Mouse (Mus musculus) erythroblast, adult 5-6 weeks (primary cell): ENCODE results near the gene Ift140. TPM values are rescaled to one million over a fixed set of nuclear protein-coding genes. Genes with fewer than 3 reads are reported as not detected.

Experiments
- ATAC-seq: replicated peaks from 2 replicates; pipeline ENCODE4 v1.8.0; 2016; ENCODE audit warnings: moderate number of reproducible peaks, mild to moderate bottlenecking, moderate TSS enrichment, inconsistent platforms; ENCODE audit not compliant: poor library complexity, low FRiP score, severe bottlenecking
- total RNA-seq, 2 experiments: library from RNA; stranded (forward) in 1 of 2; stranded (reverse) in 1 of 2; fragments of 150-400 nt in 1 of 2; fragments of 200-764, 138-1000 nt in 1 of 2; gene quantifications; 2 replicates each; pipeline versions ENCODE4 v1.2.3 to v1.2.4; 2015 to 2017; ENCODE audit warnings: low replicate concordance in 2 of 2

Ift140 gene
- total RNA-seq, 2 experiments from 2014 or later: 62.3 to 187 TPM

- no peak for ATAC-seq
Observed at GRCm38 (mm10) chr17:25112423-25112810, 96.5 kb downstream of the Ift140 start.

- ATAC-seq: peak; percentile 75
Observed at GRCm38 (mm10) chr17:25114908-25115645, 99.2 kb downstream of the Ift140 start.

DNA sequence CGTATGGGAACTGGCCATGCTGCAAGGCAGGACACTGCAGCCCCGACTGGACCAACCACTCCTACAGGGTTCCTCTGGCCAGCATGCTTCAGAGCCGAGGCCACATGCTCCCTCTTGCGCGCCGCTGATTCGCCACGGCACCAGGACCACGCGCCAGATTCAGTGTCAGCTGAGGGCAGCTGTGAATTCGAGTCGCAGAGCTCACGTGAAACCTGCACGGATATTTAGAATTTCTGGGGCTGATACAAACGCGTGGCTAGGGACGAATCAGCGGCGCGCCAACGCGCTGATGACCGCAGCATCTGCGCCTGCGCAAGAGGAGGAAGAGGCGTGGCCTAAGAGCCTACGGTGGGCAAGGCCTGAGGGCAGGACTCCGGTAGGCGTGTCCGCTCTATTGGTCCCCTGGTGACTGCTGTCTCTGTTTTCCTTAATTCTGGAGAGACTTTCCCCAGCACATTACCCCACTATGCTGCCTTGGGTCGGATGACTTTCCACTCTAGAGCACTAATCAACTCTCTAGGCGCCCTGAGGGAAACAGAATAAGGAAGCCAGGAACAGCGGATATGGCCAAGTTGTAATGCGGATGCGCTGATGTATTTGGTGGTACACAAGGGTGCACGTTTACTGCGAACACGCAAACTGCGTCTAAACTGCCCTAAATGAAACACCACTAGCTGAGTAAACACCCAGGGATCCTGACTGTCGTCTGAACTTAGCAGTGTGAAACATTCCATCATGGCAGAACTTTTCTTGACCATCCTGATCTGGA is 100.0 kb downstream of the Ift140 start, which contains the start of gene Telo2:
TSS of gene Telo2 (minus strand) at position 304 of the 769 bp plus-strand sequence.
- ATAC-seq: peak; percentile 94

GRCm38 (mm10) chr17:25117263-25117662 is 101.4 kb downstream of the Ift140 start:
- no peak for ATAC-seq

- no peak for ATAC-seq
Observed at GRCm38 (mm10) chr17:25120406-25120805, 104.5 kb downstream of the Ift140 start, which contains the start of gene Ptx4. TSS of gene Ptx4 (plus strand) at chr17:25120760.

GRCm38 (mm10) chr17:25123979-25124378 is 108.1 kb downstream of the Ift140 start:
- 0 out of 2 replicates have a peak, but pooled peaks have one; percentile 26 for ATAC-seq

GRCm38 (mm10) chr17:25125442-25126060 is 109.7 kb downstream of the Ift140 start:
- 0 out of 2 replicates have a peak, but pooled peaks have one; percentile 30 for ATAC-seq

- ATAC-seq: peak; percentile 85
Observed at GRCm38 (mm10) chr17:25127079-25127478, 111.2 kb downstream of the Ift140 start.

DNA sequence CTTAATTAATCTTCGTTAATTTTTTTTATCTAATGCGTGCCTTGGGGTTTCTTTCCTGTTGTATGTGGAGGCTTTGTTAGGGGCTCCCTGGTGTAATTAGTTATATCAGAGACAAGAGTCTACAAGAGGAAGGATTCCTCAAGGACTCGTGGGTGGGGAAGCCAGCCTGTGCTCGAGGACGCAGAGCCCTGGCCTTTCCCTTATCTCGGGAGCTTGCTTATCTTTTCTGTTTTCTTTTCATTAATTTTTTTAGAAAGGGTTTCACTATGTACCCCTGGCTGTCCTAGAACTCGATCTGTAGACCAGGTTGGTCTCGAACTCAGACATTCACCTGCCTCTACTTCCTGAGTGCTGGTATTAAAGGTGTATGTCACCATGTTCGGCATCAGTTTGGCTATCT is 111.8 kb downstream of the Ift140 start:
- peak; percentile 42 for ATAC-seq

DNA sequence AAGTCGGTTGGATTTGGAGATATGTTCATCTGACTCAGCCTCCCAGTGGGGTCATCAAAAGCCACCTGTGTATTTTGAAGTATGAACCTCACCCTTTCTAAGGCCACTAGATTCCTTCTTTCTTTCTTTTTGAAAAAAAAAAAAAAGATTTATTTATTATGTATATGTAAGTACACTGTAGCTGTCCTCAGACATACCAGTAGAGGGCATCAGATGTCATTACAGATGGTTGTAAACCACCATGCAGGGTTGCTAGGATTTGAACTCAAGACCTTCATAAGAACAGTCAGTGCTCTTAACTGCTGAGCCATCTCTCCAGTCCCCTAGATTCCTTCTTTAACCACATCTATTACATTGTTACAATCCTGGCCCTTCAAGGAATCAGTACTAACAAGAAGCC is 114.2 kb downstream of the Ift140 start:
- no peak for ATAC-seq

DNA sequence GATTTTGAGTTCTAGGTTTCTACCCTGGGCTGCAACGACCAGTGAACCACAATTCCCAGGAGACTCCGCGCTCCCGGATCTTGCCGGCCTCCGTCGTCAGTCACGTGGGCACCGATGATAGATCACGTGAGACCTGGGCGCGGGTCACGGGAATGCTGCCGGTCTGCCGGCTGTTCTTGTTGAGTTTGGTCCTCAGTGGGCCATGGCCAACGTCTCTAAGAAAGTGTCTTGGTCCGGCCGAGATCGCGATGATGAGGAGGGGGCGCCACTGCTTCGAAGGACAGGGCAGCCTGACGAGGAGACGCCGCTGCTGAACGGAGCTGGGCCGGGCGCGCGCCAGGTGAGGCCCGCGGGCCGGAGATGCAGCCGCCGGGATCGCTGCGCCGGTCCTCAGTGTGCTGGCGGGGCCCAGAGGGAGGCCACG is 117.4 kb downstream of the Ift140 start, which contains the start of gene Clcn7:
TSS of gene Clcn7 (plus strand) at position 117 of the 424 bp plus-strand sequence.
- peak; percentile 98 for ATAC-seq

DNA sequence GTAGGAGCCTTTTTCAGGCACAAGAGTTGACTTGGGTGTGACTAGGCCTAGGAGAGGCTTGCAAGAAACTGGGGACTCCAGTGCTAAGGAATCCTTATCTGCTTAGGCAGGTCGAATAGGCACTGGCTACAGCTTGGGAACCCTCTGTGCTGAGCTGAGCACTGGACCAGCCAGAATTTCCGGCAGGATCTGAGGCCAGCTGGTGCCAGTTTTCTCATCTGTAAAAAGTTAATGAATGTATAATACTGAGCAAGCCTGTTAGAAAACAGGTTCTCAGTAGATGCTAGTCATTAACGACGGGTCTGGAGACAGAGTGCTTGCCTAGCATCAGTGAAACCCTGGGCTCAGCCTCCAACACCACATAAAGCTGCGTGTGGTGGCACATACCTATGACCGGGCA is 119.7 kb downstream of the Ift140 start:
- ATAC-seq: no peak

GRCm38 (mm10) chr17:25138803-25139202 is 122.9 kb downstream of the Ift140 start:
- ATAC-seq: no peak

DNA sequence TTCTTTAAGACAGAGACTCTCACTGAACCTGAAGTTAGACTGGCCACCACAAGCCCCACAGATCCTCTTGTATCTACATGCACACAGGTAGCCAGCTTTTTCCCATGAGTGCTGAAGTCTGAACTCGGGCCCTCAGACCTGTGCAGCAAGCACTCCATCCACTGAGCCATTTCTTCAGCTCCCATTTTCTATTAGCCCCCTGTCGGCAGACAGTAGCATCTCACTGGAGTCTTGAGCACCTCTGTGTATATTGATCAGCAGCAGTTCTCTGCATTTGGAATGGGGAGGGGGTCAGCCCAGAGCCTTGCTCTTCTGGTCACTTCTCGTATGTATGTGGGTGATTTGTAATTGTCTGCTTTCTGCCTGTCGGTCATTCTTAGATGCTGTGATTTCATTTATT is 124.1 kb downstream of the Ift140 start:
- ATAC-seq: peak; percentile 60; the same call in 1 of the 2 replicates

Other genes starting within 250 kb of the Ift140 start
- not detected in 2 replicates for gene Meiob, start 211.8 kb upstream of the Ift140 start, total RNA-seq (2015; ENCODE audit: low replicate concordance)
- gene Meiob, start 211.8 kb upstream of the Ift140 start, total RNA-seq (2017; ENCODE audit: low replicate concordance): not detected in 2 replicates
- gene Hagh, start 175.9 kb upstream of the Ift140 start, total RNA-seq (2015; ENCODE audit: low replicate concordance): 191 and 222 TPM in 2 replicates
- gene Hagh, start 175.9 kb upstream of the Ift140 start, total RNA-seq (2017; ENCODE audit: low replicate concordance): 223 and 230 TPM in 2 replicates
- 58.0 and 66.9 TPM in 2 replicates for gene Fahd1, start 165.7 kb upstream of the Ift140 start, total RNA-seq (2015; ENCODE audit: low replicate concordance)
- 71.4 and 87.7 TPM in 2 replicates for gene Fahd1, start 165.7 kb upstream of the Ift140 start, total RNA-seq (2017; ENCODE audit: low replicate concordance)
- not detected in 2 replicates for gene Igfals, start 150.1 kb upstream of the Ift140 start, total RNA-seq (2015; ENCODE audit: low replicate concordance)
- gene Igfals, start 150.1 kb upstream of the Ift140 start, total RNA-seq (2017; ENCODE audit: low replicate concordance): 0.17 TPM in 1 of 2 replicates, not detected in the other
- gene Nubp2, start 129.7 kb upstream of the Ift140 start, total RNA-seq (2015; ENCODE audit: low replicate concordance): 25.4 and 31.6 TPM in 2 replicates
- gene Nubp2, start 129.7 kb upstream of the Ift140 start, total RNA-seq (2017; ENCODE audit: low replicate concordance): 10.6 and 11.4 TPM in 2 replicates
- gene Spsb3, start 129.4 kb upstream of the Ift140 start, total RNA-seq (2015; ENCODE audit: low replicate concordance): 20.4 and 49.3 TPM in 2 replicates
- gene Spsb3, start 129.4 kb upstream of the Ift140 start, total RNA-seq (2017; ENCODE audit: low replicate concordance): 28.2 and 35.1 TPM in 2 replicates
- 7.1 and 8.6 TPM in 2 replicates for gene Eme2, start 121.0 kb upstream of the Ift140 start, total RNA-seq (2015; ENCODE audit: low replicate concordance)
- 10.9 and 12.4 TPM in 2 replicates for gene Eme2, start 121.0 kb upstream of the Ift140 start, total RNA-seq (2017; ENCODE audit: low replicate concordance)
- gene Mrps34, start 121.0 kb upstream of the Ift140 start, total RNA-seq (2015; ENCODE audit: low replicate concordance): 4.8 and 7.1 TPM in 2 replicates
- 2.0 and 5.0 TPM in 2 replicates for gene Mrps34, start 121.0 kb upstream of the Ift140 start, total RNA-seq (2017; ENCODE audit: low replicate concordance)
- gene Nme3, start 119.6 kb upstream of the Ift140 start, total RNA-seq (2015; ENCODE audit: low replicate concordance): 15.0 and 18.3 TPM in 2 replicates
- gene Nme3, start 119.6 kb upstream of the Ift140 start, total RNA-seq (2017; ENCODE audit: low replicate concordance): 29.1 and 32.2 TPM in 2 replicates
- 42.7 and 48.3 TPM in 2 replicates for gene Mapk8ip3, start 79.1 kb upstream of the Ift140 start, total RNA-seq (2015; ENCODE audit: low replicate concordance)
- gene Mapk8ip3, start 79.1 kb upstream of the Ift140 start, total RNA-seq (2017; ENCODE audit: low replicate concordance): 109 and 222 TPM in 2 replicates
- gene Jpt2, start 55.4 kb upstream of the Ift140 start, total RNA-seq (2015; ENCODE audit: low replicate concordance): 20.8 and 28.6 TPM in 2 replicates
- gene Jpt2, start 55.4 kb upstream of the Ift140 start, total RNA-seq (2017; ENCODE audit: low replicate concordance): 22.9 and 40.1 TPM in 2 replicates
- 16.7 and 18.0 TPM in 2 replicates for gene Cramp1l, start 297 bp upstream of the Ift140 start, total RNA-seq (2015; ENCODE audit: low replicate concordance)
- 16.2 and 19.0 TPM in 2 replicates for gene Cramp1l, start 297 bp upstream of the Ift140 start, total RNA-seq (2017; ENCODE audit: low replicate concordance)
- not detected in 2 replicates for gene Tmem204, start 67.5 kb downstream of the Ift140 start, total RNA-seq (2015; ENCODE audit: low replicate concordance)
- not detected in 2 replicates for gene Tmem204, start 67.5 kb downstream of the Ift140 start, total RNA-seq (2017; ENCODE audit: low replicate concordance)
- 3.5 and 5.9 TPM in 2 replicates for gene Telo2, start 99.9 kb downstream of the Ift140 start, total RNA-seq (2015; ENCODE audit: low replicate concordance)
- 6.3 and 11.6 TPM in 2 replicates for gene Telo2, start 99.9 kb downstream of the Ift140 start, total RNA-seq (2017; ENCODE audit: low replicate concordance)
- gene Ptx4, start 104.7 kb downstream of the Ift140 start, total RNA-seq (2015; ENCODE audit: low replicate concordance): not detected in 2 replicates
- gene Ptx4, start 104.7 kb downstream of the Ift140 start, total RNA-seq (2017; ENCODE audit: low replicate concordance): not detected in 2 replicates
- 3.7 and 8.6 TPM in 2 replicates for gene Clcn7, start 117.3 kb downstream of the Ift140 start, total RNA-seq (2015; ENCODE audit: low replicate concordance)
- 6.0 and 9.1 TPM in 2 replicates for gene Clcn7, start 117.3 kb downstream of the Ift140 start, total RNA-seq (2017; ENCODE audit: low replicate concordance)
- gene Ccdc154, start 146.4 kb downstream of the Ift140 start, total RNA-seq (2015; ENCODE audit: low replicate concordance): not detected in 2 replicates
- gene Ccdc154, start 146.4 kb downstream of the Ift140 start, total RNA-seq (2017; ENCODE audit: low replicate concordance): 0.28 TPM in 1 of 2 replicates, not detected in the other
- gene Gm38655, start 159.4 kb downstream of the Ift140 start, total RNA-seq (2015; ENCODE audit: low replicate concordance): not detected in 2 replicates
- not detected in 2 replicates for gene Gm38655, start 159.4 kb downstream of the Ift140 start, total RNA-seq (2017; ENCODE audit: low replicate concordance)
- gene BC003965, start 168.5 kb downstream of the Ift140 start, total RNA-seq (2015; ENCODE audit: low replicate concordance): 6.5 TPM in 2 replicates
- 2.2 and 2.9 TPM in 2 replicates for gene BC003965, start 168.5 kb downstream of the Ift140 start, total RNA-seq (2017; ENCODE audit: low replicate concordance)
- 5.6 and 8.1 TPM in 2 replicates for gene Unkl, start 172.3 kb downstream of the Ift140 start, total RNA-seq (2015; ENCODE audit: low replicate concordance)
- gene Unkl, start 172.3 kb downstream of the Ift140 start, total RNA-seq (2017; ENCODE audit: low replicate concordance): 8.2 and 16.3 TPM in 2 replicates
- gene Gnptg, start 224.0 kb downstream of the Ift140 start, total RNA-seq (2015; ENCODE audit: low replicate concordance): 6.0 and 6.3 TPM in 2 replicates
- gene Gnptg, start 224.0 kb downstream of the Ift140 start, total RNA-seq (2017; ENCODE audit: low replicate concordance): 3.6 and 3.7 TPM in 2 replicates
- 3.1 and 3.6 TPM in 2 replicates for gene Tsr3, start 224.1 kb downstream of the Ift140 start, total RNA-seq (2015; ENCODE audit: low replicate concordance)
- 5.2 and 8.6 TPM in 2 replicates for gene Tsr3, start 224.1 kb downstream of the Ift140 start, total RNA-seq (2017; ENCODE audit: low replicate concordance)
- 1.5 TPM in 1 of 2 replicates, not detected in the other for gene Baiap3, start 240.3 kb downstream of the Ift140 start, total RNA-seq (2015; ENCODE audit: low replicate concordance)
- 0.42 TPM in 1 of 2 replicates, not detected in the other for gene Baiap3, start 240.3 kb downstream of the Ift140 start, total RNA-seq (2017; ENCODE audit: low replicate concordance)